In genomic region chr2:19198452-19199365, GRCm38 (mm10) we compare ENCODE assay signal across 8 mouse cellular contexts. TPM values are rescaled to one million over a fixed set of nuclear protein-coding genes. Genes with fewer than 3 reads are reported as not detected.
DNase-seq lines count a peak whose midpoint lies in the region; ATAC-seq lines count a peak whose summit lies in the region.

Gene Armc3, plus strand, starts transcription at chr2:19199302.

- H3K4me1 ChIP-seq in embryonic facial prominence, embryonic 11.5 days (ENCODE audit: control insufficient read depth, insufficient read depth, low read length), result no peaks in the 10 kb centered on the region; the same call in 1 of the 2 replicates
- peaks cover 12% of the 10 kb centered on the region for H3K4me1 ChIP-seq in heart, embryonic 16.5 days (ENCODE audit: control insufficient read depth, insufficient read depth, low read length)
- peaks cover 9% of the 10 kb centered on the region; the same call in 1 of the 2 replicates for H3K4me1 ChIP-seq in liver, embryonic 12.5 days
- peaks cover 9% of the 10 kb centered on the region; the same call in 1 of the 2 replicates for H3K4me1 ChIP-seq in stomach, embryonic 16.5 days (ENCODE audit: control insufficient read depth, insufficient read depth, low read length)

- no peaks in the 10 kb centered on the region for H3K27me3 ChIP-seq in embryonic facial prominence, embryonic 11.5 days (ENCODE audit: control insufficient read depth, insufficient read depth, low read length)
- no peaks in the 10 kb centered on the region for H3K27me3 ChIP-seq in heart, embryonic 16.5 days (ENCODE audit: control insufficient read depth, insufficient read depth, low read length)
- no peaks in the 10 kb centered on the region for H3K27me3 ChIP-seq in liver, embryonic 12.5 days (replicated peaks)
- H3K27me3 ChIP-seq in stomach, embryonic 16.5 days (ENCODE audit: control insufficient read depth, insufficient read depth, low read length), result no peaks in the 10 kb centered on the region

- intact Hi-C loops in gastrocnemius, postnatal 14 days (cut with DNase I; ENCODE audit: low total_unique reads), result no loop called here

- H3K9me3 ChIP-seq in embryonic facial prominence, embryonic 11.5 days (replicated peaks; ENCODE audit: control insufficient read depth, low read length), result no peaks in the 10 kb centered on the region
- H3K9me3 ChIP-seq in heart, embryonic 16.5 days (replicated peaks; ENCODE audit: control insufficient read depth, low read length), result no peaks in the 10 kb centered on the region
- no peaks in the 10 kb centered on the region for H3K9me3 ChIP-seq in liver, embryonic 12.5 days (replicated peaks)
- H3K9me3 ChIP-seq in stomach, embryonic 16.5 days (replicated peaks; ENCODE audit: control insufficient read depth, low read length), result no peaks in the 10 kb centered on the region

- DNase-seq in gastrocnemius, postnatal 14 days, result peak; percentile 24
- DNase-seq in gastrocnemius, postnatal 25 days, result no peak
- DNase-seq in embryonic facial prominence, embryonic 11.5 days (ENCODE audit: low spot score), result peak; percentile 93
- peak; percentile 36 to 50 for DNase-seq in kidney, postnatal 25 days

- 16% methylated on average over 24 of the region's 24 CpGs for WGBS in embryonic facial prominence, embryonic 11.5 days
- WGBS in heart, embryonic 16.5 days, result 20% methylated on average over 24 of the region's 24 CpGs
- 21% methylated on average over 24 of the region's 24 CpGs for WGBS in liver, embryonic 12.5 days (ENCODE audit: insufficient replicate concordance)
- 16% methylated on average over 24 of the region's 24 CpGs for WGBS in stomach, embryonic 16.5 days

- peak; percentile 98 for ATAC-seq in embryonic facial prominence, embryonic 11.5 days (replicated peaks; ENCODE audit: insufficient number of reproducible peaks, low FRiP score, low TSS enrichment, low read depth)
- peak; percentile 72 for ATAC-seq in heart, embryonic 16.5 days (replicated peaks; ENCODE audit: extremely low read depth, insufficient read depth, low FRiP score)
- ATAC-seq in liver, embryonic 12.5 days, result peak; percentile 54; the same call in 1 of the 2 replicates
- ATAC-seq in monocyte, adult 5-6 weeks (replicated peaks; ENCODE audit: insufficient number of reproducible peaks, low FRiP score, low TSS enrichment, poor library complexity, severe bottlenecking), result peak; percentile 50; the same call in 1 of the 2 replicates
- ATAC-seq in stomach, embryonic 16.5 days (ENCODE audit: insufficient read depth, low FRiP score), result peak; percentile 73; the same call in 1 of the 2 replicates

- H3K27ac ChIP-seq in embryonic facial prominence, embryonic 11.5 days (replicated peaks; ENCODE audit: low read depth, low read length), result no peak within 1 kb of the TSS
- no peak within 1 kb of the TSS for H3K27ac ChIP-seq in heart, embryonic 16.5 days (ENCODE audit: low read length)
- H3K27ac ChIP-seq in liver, embryonic 12.5 days, result no peak within 1 kb of the TSS
- H3K27ac ChIP-seq in stomach, embryonic 16.5 days (ENCODE audit: low read length), result no peak within 1 kb of the TSS

- peak within 1 kb of the TSS; percentile 38 for H3K4me3 ChIP-seq in embryonic facial prominence, embryonic 11.5 days (ENCODE audit: low read depth, low read length)
- H3K4me3 ChIP-seq in heart, embryonic 16.5 days (ENCODE audit: low read length), result peak within 1 kb of the TSS; percentile 64
- peak within 1 kb of the TSS; percentile 44 for H3K4me3 ChIP-seq in liver, embryonic 12.5 days
- peak within 1 kb of the TSS; percentile 41 for H3K4me3 ChIP-seq in stomach, embryonic 16.5 days (replicated peaks; ENCODE audit: low read length)

- peak within 1 kb of the TSS; percentile 73 for H3K4me2 ChIP-seq in embryonic facial prominence, embryonic 11.5 days (ENCODE audit: low read depth, low read length)
- peak within 1 kb of the TSS; percentile 77 for H3K4me2 ChIP-seq in heart, embryonic 16.5 days (ENCODE audit: low read depth, low read length)
- peak within 1 kb of the TSS; percentile 62 for H3K4me2 ChIP-seq in liver, embryonic 12.5 days
- peak within 1 kb of the TSS; percentile 53 for H3K4me2 ChIP-seq in stomach, embryonic 16.5 days (ENCODE audit: low read depth, low read length)

- H3K9ac ChIP-seq in embryonic facial prominence, embryonic 11.5 days (replicated peaks; ENCODE audit: low read length), result peak within 1 kb of the TSS; percentile 72
- H3K9ac ChIP-seq in heart, embryonic 16.5 days (ENCODE audit: low read length), result peak within 1 kb of the TSS; percentile 72
- H3K9ac ChIP-seq in liver, embryonic 12.5 days, result peak within 1 kb of the TSS; percentile 35; the same call in 1 of the 2 replicates
- H3K9ac ChIP-seq in stomach, embryonic 16.5 days (ENCODE audit: low read length), result peak within 1 kb of the TSS; percentile 36

- no peaks in the 10 kb centered on the region for H3K36me3 ChIP-seq in embryonic facial prominence, embryonic 11.5 days (replicated peaks; ENCODE audit: control insufficient read depth, insufficient read depth, low read depth, low read length)
- no peaks in the 10 kb centered on the region for H3K36me3 ChIP-seq in heart, embryonic 16.5 days (ENCODE audit: control insufficient read depth, insufficient read depth)
- H3K36me3 ChIP-seq in liver, embryonic 12.5 days, result no peaks in the 10 kb centered on the region
- no peaks in the 10 kb centered on the region for H3K36me3 ChIP-seq in stomach, embryonic 16.5 days (ENCODE audit: control insufficient read depth, insufficient read depth, low read length)

RNA-seq across cellular contexts. Expression of gene Armc3, which starts in this region (rescaled TPM):
- total RNA-seq in gastrocnemius, postnatal 14 days (2021), result not detected
- total RNA-seq in gastrocnemius, postnatal 25 days (2021), result not detected
- 0.17 TPM in 2 replicates for polyA plus RNA-seq in embryonic facial prominence, embryonic 11.5 days (2014; fragmentation: Nextera tagmentation; extraction: Ambion mirVana)
- polyA plus RNA-seq in heart, embryonic 16.5 days (2015; fragmentation: Nextera tagmentation; extraction: Ambion mirVana), result 0.45 and 0.49 TPM in 2 replicates
- polyA plus RNA-seq in liver, embryonic 12.5 days (2016; fragmentation: Nextera tagmentation; extraction: Ambion mirVana), result not detected in 2 replicates
- 0.86 to 0.87 TPM in 2 of 3 replicates, not detected in the other for total RNA-seq in monocyte, adult 5-6 weeks (2017)
- 0.09 and 0.24 TPM in 2 replicates for polyA plus RNA-seq in stomach, embryonic 16.5 days (2015; fragmentation: Nextera tagmentation; extraction: Ambion mirVana)

Comparison
In these comparisons a context has a peak if more than half of its experiments do, and no peak if none do; other contexts are left out.
1. Peak in DNase-seq in gastrocnemius, postnatal 14 days; RNA of the gene not detected or under 1 TPM.
2. Peak in DNase-seq, ATAC-seq, H3K4me3 ChIP-seq, H3K9ac ChIP-seq and H3K4me2 ChIP-seq in embryonic facial prominence, embryonic 11.5 days; RNA of the gene not detected or under 1 TPM.
3. Peak in ATAC-seq, H3K4me3 ChIP-seq, H3K9ac ChIP-seq and H3K4me2 ChIP-seq in heart, embryonic 16.5 days; RNA of the gene not detected or under 1 TPM.
4. Peak in ATAC-seq, H3K4me3 ChIP-seq, H3K9ac ChIP-seq and H3K4me2 ChIP-seq in liver, embryonic 12.5 days; RNA of the gene not detected or under 1 TPM.
5. Peak in ATAC-seq in monocyte, adult 5-6 weeks; RNA of the gene not detected or under 1 TPM.
6. Peak in ATAC-seq, H3K4me3 ChIP-seq, H3K9ac ChIP-seq and H3K4me2 ChIP-seq in stomach, embryonic 16.5 days; RNA of the gene not detected or under 1 TPM.